Mouse (Mus musculus) G1E-ER4 (cell line): Measurements from ENCODE around the gene Vmn1r235. TPM values are rescaled to one million over a fixed set of nuclear protein-coding genes. Genes with fewer than 3 reads are reported as not detected.

ENCODE experiments used
- GATA1 ChIP-seq: IDR thresholded peaks from one replicate; pipeline ENCODE4 v1.8.0; 2012; ENCODE audit warnings: low read length, inconsistent platforms
- polyA plus RNA-seq: library from polyadenylated mRNA; stranded (reverse); fragments of >175 nt; gene quantifications from 2 replicates; pipeline ENCODE4 v1.2.3, GENCODE M21; 2012

Vmn1r235 gene
- polyA plus RNA-seq: not detected in 2 replicates

DNA sequence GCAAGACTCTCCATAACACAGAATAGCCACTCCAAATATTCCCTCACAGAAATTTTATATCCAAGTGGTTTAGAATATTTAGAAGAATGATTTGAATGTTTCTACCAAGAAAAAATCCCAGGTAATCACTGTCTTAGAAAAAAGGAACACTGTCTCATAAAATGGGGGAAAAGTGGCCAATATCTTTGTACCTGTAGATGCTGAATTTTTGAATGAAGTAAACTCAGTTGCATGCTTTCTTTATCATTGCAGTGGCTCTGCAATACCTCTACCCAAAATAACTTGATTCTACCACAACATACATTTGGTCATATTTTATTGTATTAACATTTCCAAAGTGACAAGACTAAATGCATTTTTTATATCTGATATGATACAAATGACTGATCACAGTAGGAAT, at the start of gene Vmn1r235:
Gene Vmn1r235, plus strand, starts transcription at position 301 of the 400 bp plus-strand sequence.
- TF ChIP-seq GATA1: no peak

DNA sequence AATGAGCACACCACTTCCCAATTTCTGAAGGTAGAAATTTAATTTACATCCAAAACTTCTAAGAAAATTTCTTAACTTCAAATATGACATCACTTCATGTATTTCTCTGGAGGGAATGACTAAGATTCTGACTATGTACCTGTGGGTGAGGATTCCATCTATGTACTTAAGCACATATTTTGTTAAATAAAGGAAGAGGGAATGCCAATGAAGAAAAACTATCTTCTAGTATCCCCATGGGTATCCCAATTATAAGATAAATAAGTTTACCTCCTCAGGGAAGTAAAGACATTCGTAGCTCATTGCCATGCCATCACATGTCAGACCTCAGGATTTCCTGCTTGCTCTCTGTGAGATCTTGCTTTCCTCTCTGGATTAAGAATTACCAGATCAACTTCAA, 30.4 kb upstream of the Vmn1r235 start, which contains the start of gene Vmn1r234:
Gene Vmn1r234, plus strand, starts transcription at position 301 of the 400 bp plus-strand sequence.
- no peak for TF ChIP-seq GATA1

DNA sequence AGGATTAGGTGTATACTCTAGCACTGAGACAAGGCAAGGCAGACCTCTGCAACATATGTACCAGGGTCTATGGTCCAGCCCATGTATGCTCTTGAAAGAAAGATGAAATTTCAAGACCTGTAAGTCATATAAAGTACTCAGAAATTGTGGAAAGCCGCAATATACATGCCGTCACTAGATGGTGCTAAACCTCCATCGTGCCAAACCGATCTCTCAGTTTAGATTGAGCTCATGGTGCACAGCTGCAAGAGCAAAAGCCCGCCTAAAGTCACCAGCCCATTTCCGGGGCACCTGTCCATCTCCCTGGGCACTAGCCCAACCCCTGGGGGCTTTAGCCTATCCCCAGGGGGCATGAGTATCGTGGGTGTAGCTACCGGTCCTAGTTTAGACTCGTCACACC, 24.6 kb upstream of the Vmn1r235 start:
- TF ChIP-seq GATA1: no peak

DNA sequence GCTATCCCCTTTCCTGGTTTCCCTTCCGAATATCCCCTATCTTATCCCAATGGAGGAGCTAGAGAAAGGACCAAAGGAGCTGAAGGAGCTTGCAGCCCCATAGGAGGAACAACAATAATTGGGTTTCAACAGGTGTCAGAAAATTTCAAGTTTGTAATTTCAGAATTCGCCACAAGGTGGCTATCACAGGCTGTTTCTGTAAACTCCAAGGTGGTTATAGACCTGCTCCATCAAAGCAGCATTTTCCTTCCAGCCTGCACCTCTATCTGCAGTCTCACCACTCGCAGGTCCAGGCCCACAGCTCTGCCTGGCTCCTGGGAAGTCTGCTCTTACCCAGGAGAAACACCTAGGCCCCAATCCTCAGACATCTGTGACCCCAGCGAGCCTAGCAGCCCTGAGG, 15.9 kb downstream of the Vmn1r235 start:
- TF ChIP-seq GATA1: no peak

DNA sequence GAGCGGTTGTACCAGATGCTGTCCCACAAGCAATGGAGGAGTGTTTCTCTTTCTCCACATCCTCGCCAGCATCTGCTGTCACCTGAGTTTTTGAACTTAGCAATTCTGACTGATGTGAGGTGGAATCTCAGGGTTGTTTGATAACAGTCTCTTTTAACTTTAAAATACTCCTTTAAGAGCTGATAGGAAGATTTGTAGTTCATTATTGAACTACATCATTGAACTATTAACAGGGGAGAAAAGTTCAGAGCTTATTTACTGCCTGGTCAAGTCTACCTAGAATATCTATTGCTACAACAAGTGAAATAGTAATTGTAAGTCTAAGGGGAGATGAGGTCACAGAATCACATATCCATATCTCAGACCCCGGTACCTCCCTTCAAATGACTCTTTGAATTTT, 26.4 kb downstream of the Vmn1r235 start, which contains the start of gene Vmn1r236:
Gene Vmn1r236, plus strand, starts transcription at position 301 of the 400 bp plus-strand sequence.
- TF ChIP-seq GATA1: no peak

DNA sequence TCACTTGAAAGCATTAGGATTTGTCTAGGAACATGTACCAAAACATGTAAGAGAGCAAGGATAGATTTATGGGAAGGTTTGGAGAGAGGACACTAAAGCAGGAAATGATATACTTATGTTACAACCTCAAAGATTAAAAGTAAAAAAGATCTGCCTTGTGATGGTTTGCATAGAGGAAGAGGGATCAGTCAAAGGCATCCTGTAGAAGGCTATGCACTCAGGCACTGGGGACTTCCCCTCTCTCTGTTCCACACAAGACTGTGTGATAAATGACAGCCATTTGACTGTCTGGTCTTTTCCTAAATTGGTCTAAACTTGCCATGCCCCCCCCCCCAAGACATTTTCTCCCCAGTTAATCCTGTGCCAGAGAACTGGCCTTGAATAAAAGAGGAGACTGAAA, 28.2 kb downstream of the Vmn1r235 start:
- no peak for TF ChIP-seq GATA1

DNA sequence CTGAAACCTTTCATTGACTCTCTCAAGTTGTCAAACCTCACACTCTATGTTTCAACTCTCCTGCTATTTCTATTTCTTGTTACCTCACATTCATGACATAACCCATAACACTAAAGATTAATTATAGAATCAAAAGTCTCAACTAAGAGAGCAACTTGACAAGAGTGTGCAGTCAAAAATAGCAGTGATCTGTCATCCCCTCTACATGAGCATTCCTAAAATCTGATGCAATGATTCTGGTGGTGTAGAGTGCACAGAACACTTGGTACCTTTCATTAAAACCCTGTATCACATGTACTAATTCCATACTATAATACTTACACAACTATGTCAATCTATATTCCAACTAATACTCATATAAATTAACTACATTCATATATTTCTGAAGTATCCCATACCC, 33.5 kb downstream of the Vmn1r235 start:
- no peak for TF ChIP-seq GATA1

DNA sequence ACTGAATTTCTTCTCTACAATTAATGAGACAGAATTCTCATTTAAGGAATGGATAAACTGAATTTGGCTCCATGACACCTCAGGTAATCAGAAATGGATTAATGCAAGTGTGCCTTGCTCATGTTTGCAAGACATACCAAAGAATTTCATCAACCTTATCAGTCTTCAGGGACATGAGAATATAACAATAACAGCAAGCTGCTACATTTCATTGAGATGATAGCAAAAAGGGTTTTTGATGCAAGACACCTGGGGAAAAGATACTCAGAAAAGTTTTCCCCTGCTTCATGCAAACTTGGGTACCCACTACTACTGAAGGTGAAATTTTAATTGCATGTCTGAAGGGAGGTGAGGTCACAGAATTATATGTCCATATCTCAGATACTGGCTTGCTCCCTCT, 55.4 kb downstream of the Vmn1r235 start, which contains the start of gene Vmn1r237:
Gene Vmn1r237, plus strand, starts transcription at position 301 of the 400 bp plus-strand sequence.
- TF ChIP-seq GATA1: no peak

Other genes with a start within 250 kb of the Vmn1r235 start
- 0.78 and 0.97 TPM in 2 replicates for gene Zfp160, start 247.5 kb upstream of the Vmn1r235 start, polyA plus RNA-seq
- gene Vmn1r234, start 30.3 kb upstream of the Vmn1r235 start, polyA plus RNA-seq: not detected in 2 replicates
- gene Vmn1r236, start 26.5 kb downstream of the Vmn1r235 start, polyA plus RNA-seq: not detected in 2 replicates
- not detected in 2 replicates for gene Vmn1r237, start 55.5 kb downstream of the Vmn1r235 start, polyA plus RNA-seq
- not detected in 2 replicates for gene Zfp677, start 127.3 kb downstream of the Vmn1r235 start, polyA plus RNA-seq
- 0.13 and 0.31 TPM in 2 replicates for gene Zfp54, start 166.8 kb downstream of the Vmn1r235 start, polyA plus RNA-seq
- gene Zfp51, start 194.0 kb downstream of the Vmn1r235 start, polyA plus RNA-seq: 0.25 and 0.39 TPM in 2 replicates
- gene Zfp53, start 232.6 kb downstream of the Vmn1r235 start, polyA plus RNA-seq: 2.3 and 3.3 TPM in 2 replicates